Mouse (Mus musculus): ENCODE data around the gene Cmss1.
A peak's percentile ranks its signal among the peaks of the same experiment; 100 is the strongest.

Cmss1 gene

GRCm38 (mm10) chr16:57556244-57556643, 50.4 kb downstream of the Cmss1 start:
- no peak for DNase-seq (ENCODE audit: low spot score)

- DNase-seq (ENCODE audit: low spot score), result no peak
Measured at GRCm38 (mm10) chr16:57555667-57556066, 51.0 kb downstream of the Cmss1 start.

- no peak for DNase-seq (ENCODE audit: low spot score)
Measured at GRCm38 (mm10) chr16:57554886-57555400, 51.7 kb downstream of the Cmss1 start.

- DNase-seq (ENCODE audit: low spot score), result no peak
Measured at GRCm38 (mm10) chr16:57553235-57553634, 53.4 kb downstream of the Cmss1 start.

GRCm38 (mm10) chr16:57552709-57553108, 54.0 kb downstream of the Cmss1 start:
- DNase-seq (ENCODE audit: low spot score), result no peak

- DNase-seq (ENCODE audit: low spot score), result no peak
Measured at GRCm38 (mm10) chr16:57551617-57552016, 55.0 kb downstream of the Cmss1 start.

GRCm38 (mm10) chr16:57550817-57551216, 55.8 kb downstream of the Cmss1 start:
- DNase-seq (ENCODE audit: low spot score), result no peak

GRCm38 (mm10) chr16:57550088-57550487, 56.6 kb downstream of the Cmss1 start:
- DNase-seq (ENCODE audit: low spot score), result no peak

- peak; percentile 33 for DNase-seq (ENCODE audit: low spot score)
Measured at GRCm38 (mm10) chr16:57549061-57550037, 57.3 kb downstream of the Cmss1 start.

GRCm38 (mm10) chr16:57548608-57549007, 58.1 kb downstream of the Cmss1 start:
- DNase-seq (ENCODE audit: low spot score), result no peak

GRCm38 (mm10) chr16:57546355-57546754, 60.3 kb downstream of the Cmss1 start:
- no peak for DNase-seq (ENCODE audit: low spot score)

- DNase-seq (ENCODE audit: low spot score), result no peak
Measured at GRCm38 (mm10) chr16:57544441-57544840, 62.2 kb downstream of the Cmss1 start.

GRCm38 (mm10) chr16:57543243-57543642, 63.4 kb downstream of the Cmss1 start:
- no peak for DNase-seq (ENCODE audit: low spot score)

- DNase-seq (ENCODE audit: low spot score), result no peak
Measured at GRCm38 (mm10) chr16:57536511-57536910, 70.2 kb downstream of the Cmss1 start.

- no peak for DNase-seq (ENCODE audit: low spot score)
Measured at GRCm38 (mm10) chr16:57534811-57535210, 71.9 kb downstream of the Cmss1 start.

GRCm38 (mm10) chr16:57534365-57534764, 72.3 kb downstream of the Cmss1 start:
- no peak for DNase-seq (ENCODE audit: low spot score)

GRCm38 (mm10) chr16:57532081-57532493, 74.6 kb downstream of the Cmss1 start:
- DNase-seq (ENCODE audit: low spot score), result no peak

GRCm38 (mm10) chr16:57530547-57530946, 76.1 kb downstream of the Cmss1 start:
- DNase-seq (ENCODE audit: low spot score), result no peak

GRCm38 (mm10) chr16:57528457-57528856, 78.2 kb downstream of the Cmss1 start:
- no peak for DNase-seq (ENCODE audit: low spot score)

GRCm38 (mm10) chr16:57526893-57527292, 79.8 kb downstream of the Cmss1 start:
- DNase-seq (ENCODE audit: low spot score), result no peak

- no peak for DNase-seq (ENCODE audit: low spot score)
Measured at GRCm38 (mm10) chr16:57525476-57525875, 81.2 kb downstream of the Cmss1 start.

GRCm38 (mm10) chr16:57525046-57525445, 81.6 kb downstream of the Cmss1 start:
- DNase-seq (ENCODE audit: low spot score), result no peak

- DNase-seq (ENCODE audit: low spot score), result no peak
Measured at GRCm38 (mm10) chr16:57515636-57516035, 91.0 kb downstream of the Cmss1 start.
